Mouse (Mus musculus): ENCODE measurements around the gene Olfr1150-ps1.

Gene Olfr1150-ps1

GRCm38 (mm10) chr2:87843693-87844092 lies at the start of gene Olfr1150-ps1:
Olfr1150-ps1 (plus strand) TSS chr2:87843993.
- DNase-seq (ENCODE audit: low spot score), result no peak

DNA sequence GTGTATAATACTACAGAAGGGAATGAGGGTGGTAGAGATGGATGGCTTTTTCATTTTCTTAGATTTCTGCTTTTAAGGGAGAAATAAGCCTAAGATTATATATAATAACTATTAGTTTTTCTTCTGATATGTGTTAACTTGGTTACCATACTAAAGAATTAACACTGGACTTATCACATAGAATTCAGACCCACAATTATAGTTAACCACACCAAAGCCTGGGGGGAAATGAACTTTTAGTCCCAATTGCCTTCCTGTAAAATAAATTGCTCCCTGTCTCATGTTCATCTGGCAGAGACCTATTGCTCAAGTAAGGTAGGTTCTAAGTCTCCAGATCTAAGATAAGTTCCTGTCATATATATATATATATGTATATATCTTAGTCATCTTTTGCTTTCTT lies 43.5 kb upstream of the Olfr1150-ps1 start, which contains the start of gene Olfr1143:
TSS of gene Olfr1143 (plus strand) at position 301 of the 400 bp plus-strand sequence.
- DNase-seq (ENCODE audit: low spot score), result no peak

DNA sequence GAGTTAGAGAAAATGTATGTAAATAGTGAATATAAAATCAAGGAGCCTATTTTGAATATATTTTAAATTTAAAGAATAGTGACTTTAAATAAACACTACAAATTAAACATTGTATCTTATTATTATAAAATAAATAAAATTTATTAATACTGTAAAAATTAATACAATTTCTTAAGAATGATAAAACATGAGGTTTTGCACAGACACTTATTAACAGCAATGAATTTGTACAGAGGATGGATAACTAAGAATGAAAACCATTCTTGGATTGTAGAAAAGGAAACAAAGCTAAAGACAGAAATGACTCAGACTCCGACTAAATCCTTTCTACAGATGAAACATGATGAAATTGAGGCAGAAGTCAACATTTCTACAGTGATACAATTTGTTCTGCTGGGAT lies 34.3 kb upstream of the Olfr1150-ps1 start, which contains the start of gene Olfr1145:
TSS of gene Olfr1145 (plus strand) at position 301 of the 400 bp plus-strand sequence.
- no peak for DNase-seq (ENCODE audit: low spot score)

DNA sequence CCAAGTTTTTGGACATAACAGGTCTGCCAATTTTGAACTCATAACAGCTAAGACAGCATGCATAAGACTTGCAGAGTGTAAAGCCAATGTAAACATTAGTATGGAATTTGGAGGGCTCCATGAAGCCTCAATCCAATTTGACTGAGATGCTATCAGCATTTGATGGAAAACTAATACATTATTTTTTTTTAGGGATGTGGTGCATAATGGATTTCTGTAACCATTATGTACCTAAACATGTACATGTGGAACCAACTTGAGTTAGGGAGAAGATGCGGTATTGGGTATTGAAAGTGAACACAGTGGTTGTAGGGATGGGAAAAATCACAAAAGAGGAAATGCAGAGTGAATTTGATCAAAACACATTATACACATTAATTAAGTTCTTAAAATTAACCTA lies 13.6 kb upstream of the Olfr1150-ps1 start, which contains the start of gene Olfr1148:
TSS of gene Olfr1148 (plus strand) at position 301 of the 400 bp plus-strand sequence.
- no peak for DNase-seq (ENCODE audit: low spot score)

DNA sequence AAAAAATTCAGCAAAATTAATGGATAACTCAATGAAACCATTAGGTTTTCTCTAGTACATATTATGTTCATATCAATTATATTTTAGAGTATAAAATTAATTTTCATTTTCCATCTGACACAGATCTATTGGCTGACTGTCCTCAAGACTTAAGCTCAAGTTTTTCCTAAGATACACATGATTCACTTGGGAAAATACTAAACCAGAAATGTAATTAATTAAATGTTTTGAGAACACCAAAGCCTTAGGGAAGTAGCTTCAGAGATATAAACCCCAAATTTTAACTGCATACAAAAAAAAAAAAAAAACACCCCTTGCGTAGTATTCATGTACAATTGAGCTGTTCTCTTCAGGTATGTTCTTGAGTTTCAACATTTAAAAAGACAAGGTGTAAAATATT lies 11.8 kb downstream of the Olfr1150-ps1 start, which contains the start of gene Olfr1151:
TSS of gene Olfr1151 (plus strand) at position 301 of the 400 bp plus-strand sequence.
- DNase-seq (ENCODE audit: low spot score), result no peak

GRCm38 (mm10) chr2:87866192-87866591 lies 22.4 kb downstream of the Olfr1150-ps1 start, which contains the start of gene Olfr1152:
Olfr1152 (plus strand) TSS chr2:87866492.
- no peak for DNase-seq (ENCODE audit: low spot score)

GRCm38 (mm10) chr2:87894662-87895061 lies 50.9 kb downstream of the Olfr1150-ps1 start, which contains the start of gene Olfr1153:
Olfr1153 (plus strand) TSS chr2:87894962.
- DNase-seq (ENCODE audit: low spot score), result no peak

All from urinary bladder, postnatal 14 days (tissue).